Mouse (Mus musculus) cerebellum, postnatal 25 days (tissue): ENCODE data around the gene Gm43720.
"Not testable (repeated sequence)": the region's sequence is repeated elsewhere in the genome, so short reads cannot be mapped to it uniquely, and the experiment has no call there.

Experiments
- DNase-seq, 2 experiments: peaks; one replicate each; pipeline ENCODE4 v3.0.0; 2021; ENCODE audit warnings: mixed read lengths in 2 of 2

The Gm43720 gene

GRCm38 (mm10) chr5:138262001-138262400 lies 17.8 kb downstream of the Gm43720 start:
- no peak for DNase-seq

GRCm38 (mm10) chr5:138260834-138261233 lies 18.9 kb downstream of the Gm43720 start:
- no peak for DNase-seq

- DNase-seq, result no peak
These were observed 19.7 kb downstream of the Gm43720 start for GRCm38 (mm10) chr5:138260051-138260450.

GRCm38 (mm10) chr5:138258993-138259392 lies 20.8 kb downstream of the Gm43720 start:
- DNase-seq, result no peak

DNA sequence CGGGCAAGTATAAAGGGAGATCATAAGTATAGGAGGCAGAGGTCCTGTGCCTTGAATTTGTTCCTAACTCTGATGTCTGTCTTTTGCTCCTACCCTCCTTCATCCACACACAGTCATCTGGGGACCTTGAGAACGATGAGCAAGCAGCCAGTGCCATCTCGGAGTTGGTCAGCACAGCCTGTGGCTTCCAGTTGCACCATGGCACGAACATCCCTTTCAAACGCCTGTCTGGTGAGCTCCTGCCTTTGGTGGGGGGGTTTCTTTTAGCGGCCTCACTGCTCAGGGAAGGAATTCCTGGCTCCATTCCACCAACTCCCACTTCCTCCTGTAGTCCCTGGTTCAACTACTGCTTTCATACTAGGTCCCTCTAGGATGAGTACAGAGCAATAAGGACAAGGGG lies 21.2 kb downstream of the Gm43720 start:
- DNase-seq, result no peak

DNA sequence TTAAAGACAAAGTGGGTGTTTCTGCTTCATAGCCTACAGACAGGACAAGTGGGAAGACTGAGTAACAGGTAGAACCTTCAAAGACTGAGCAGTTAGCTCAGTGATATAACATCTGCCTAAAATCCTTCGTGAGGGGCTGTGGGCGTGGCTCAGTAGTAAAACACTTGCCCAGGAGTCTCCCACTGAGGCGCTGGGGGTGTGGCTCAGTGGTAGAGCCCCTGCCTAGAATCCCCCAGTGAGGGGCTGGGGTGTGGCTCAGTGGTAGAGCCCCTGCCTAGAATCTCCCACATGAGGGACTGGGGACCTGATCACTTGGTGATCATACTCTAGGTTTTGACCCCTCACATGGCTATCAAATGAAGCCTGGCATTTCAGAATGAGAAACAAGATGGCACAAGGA lies 21.7 kb downstream of the Gm43720 start:
- no peak for DNase-seq

- DNase-seq, result no peak
These were observed 22.2 kb downstream of the Gm43720 start for GRCm38 (mm10) chr5:138257585-138257978.

DNA sequence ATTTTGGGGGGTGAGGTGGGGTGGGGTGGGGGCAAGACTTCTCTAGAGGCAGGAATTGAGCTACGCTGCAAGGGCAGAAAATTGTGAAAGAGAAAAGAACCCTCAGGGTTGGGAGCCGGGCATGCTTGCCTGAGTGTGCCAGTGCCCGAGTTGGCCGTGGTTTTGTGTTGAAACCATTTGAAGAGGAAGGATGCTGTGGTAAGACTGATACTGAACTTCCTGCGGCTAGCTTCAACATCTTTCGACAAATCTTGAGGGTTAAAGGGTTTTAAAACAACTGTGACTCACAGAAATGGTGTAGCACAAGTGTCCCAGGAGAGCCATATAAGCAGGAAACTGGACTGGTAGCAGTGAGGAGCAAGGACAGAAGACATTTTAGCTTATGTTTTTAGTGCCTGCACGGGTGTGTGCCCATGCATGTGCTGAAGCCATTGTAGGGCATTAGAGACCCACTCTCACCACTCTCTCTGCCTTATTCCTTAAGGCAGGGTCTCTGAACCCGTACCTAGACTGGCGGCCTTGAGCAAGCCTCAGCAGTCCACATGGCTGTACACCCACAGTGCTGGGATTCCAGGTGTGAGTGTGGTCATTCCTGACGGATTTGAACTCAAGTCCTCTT lies 22.7 kb downstream of the Gm43720 start:
- no peak for DNase-seq

DNA sequence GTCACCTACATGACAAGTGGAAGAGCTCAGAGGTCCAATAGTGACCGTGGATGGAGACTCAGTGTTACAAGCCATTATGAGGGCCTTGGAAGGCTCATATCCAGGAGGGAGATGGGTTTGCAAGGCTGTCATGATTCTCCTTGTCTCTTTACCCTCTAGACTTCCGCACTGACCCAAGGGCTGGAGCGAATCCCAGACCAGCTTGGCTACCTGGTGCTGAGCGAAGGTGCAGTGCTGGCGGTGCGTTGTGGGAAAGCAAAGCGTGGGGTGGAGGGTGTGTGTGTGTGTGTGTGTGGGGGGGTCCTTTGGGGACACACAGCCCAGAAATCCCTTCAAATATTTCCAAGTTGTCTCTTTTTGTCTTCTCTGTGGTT lies 23.7 kb downstream of the Gm43720 start:
- peak in 1 of 2 experiments; percentile 68 for DNase-seq

GRCm38 (mm10) chr5:138255353-138256093 lies 24.2 kb downstream of the Gm43720 start, which contains the start of gene Lamtor4:
Lamtor4 (plus strand) TSS chr5:138255482.
- DNase-seq, result peak; percentile 92 to 94

DNA sequence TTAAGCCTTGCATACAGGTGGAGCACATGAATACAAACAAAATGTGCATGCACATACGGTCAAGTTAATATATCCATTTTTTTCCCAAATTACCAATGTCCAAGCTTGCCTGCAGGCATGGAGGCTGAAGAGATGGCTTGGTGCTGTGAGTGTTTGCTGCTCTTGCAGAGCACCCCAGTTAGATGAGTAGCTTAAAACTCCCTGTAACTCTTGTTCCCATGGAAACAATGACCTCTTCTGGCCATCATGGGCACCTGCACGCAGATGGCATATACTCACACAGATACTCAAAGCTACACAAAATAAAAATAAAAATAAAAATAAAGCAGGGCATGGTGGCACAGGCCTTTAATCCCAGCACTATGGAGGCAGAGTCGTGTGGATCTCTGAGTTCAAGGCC lies 26.7 kb downstream of the Gm43720 start:
- DNase-seq, result no peak

- DNase-seq, result no peak
These were observed 28.6 kb downstream of the Gm43720 start for GRCm38 (mm10) chr5:138251144-138251543.

- no peak for DNase-seq
These were observed 38.2 kb downstream of the Gm43720 start for GRCm38 (mm10) chr5:138241511-138241910.

DNA sequence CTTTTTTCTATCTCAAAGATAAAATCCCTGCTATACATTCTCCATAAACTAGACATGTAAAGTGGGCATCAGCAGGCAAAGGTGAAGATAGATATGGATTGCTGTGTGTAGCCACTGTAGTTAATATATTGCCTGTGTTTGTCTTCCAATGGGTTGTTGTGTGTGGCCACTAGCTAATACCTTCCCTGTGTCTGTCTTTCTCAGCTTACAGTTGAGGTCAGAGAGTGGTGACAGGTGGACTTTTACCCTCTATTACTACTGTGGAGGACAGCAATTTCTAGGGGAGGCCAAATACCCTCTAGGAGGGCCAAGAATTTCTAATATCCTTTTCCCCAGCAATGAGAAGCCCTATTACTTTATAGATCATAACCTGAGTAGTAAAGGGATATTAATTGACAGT lies 45.5 kb downstream of the Gm43720 start:
- DNase-seq, result no peak

DNA sequence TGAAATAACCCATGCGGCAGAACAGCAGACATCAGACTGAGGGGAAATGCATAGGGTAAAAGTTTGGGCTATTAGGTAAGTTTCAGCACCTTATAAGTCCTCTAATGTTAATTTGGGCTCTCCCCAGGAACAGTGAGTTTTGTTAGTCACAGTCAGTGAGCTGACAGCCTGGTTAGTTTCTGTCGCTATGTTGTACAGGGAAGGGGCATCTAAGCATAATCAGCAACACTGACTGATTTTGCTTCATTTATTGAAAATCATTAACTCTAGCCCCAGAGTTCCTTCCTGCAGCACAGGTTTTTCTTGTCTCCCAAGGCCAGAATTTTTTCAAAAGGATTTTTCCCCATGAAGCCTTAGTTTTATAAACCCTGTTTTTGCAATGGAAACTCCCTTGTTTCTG lies 46.0 kb downstream of the Gm43720 start:
- no peak for DNase-seq

DNA sequence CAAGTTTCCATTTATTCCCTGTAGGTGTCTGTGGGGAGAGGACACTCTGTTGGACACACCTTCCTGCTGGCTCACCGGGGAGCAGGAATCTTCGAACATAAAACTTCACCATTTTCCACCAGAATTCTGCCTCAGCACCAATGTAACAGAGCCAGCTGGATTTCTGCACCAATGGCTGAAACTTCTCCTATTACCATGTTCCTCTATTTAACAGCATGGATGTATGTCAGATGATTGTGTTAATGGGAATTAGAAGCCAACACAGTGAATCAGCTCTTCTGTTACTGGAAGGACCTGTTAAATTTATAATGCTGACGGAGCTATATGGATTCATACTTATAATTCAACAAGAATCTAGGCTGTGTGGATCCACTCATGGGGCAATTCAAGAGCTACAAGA lies 50.2 kb downstream of the Gm43720 start:
- DNase-seq, result no peak

DNA sequence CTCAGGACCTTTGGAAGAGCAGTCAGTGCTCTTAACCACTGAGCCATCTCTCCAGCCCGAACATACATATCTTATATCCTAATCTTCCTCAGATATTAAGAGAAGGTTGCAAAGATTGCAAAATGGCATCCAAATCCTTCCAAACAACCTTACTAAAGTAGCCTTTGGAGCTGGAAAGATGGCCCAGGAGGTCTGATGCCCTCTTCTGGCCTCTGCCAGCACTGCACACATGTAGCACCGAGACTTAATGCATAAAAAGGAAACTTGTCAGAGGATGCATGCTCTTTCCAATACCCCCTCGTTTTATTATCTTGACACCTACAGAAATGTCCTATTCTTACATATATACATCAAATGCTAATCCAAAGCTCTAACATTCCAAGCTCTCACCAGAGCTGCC lies 51.7 kb downstream of the Gm43720 start:
- DNase-seq, result peak; percentile 11 to 46

DNA sequence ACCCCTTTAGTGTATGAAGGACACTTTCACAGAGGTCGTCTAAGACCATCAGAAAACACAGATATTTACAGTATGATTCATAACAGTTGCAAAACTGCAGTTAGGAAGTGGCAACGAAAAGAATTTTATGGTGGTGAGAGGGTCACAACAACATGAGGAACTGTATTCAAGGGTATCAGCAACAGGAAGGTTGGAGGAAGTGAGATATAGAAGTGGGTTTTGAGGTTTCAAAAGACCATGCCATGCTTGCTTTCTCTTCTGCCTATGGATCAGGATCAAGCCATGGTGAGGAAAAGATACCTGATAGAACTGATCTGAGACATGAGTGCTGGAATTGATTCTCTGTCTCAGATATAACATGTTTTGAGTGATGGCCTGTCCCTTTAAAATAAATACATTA lies 52.4 kb downstream of the Gm43720 start:
- no peak for DNase-seq

DNA sequence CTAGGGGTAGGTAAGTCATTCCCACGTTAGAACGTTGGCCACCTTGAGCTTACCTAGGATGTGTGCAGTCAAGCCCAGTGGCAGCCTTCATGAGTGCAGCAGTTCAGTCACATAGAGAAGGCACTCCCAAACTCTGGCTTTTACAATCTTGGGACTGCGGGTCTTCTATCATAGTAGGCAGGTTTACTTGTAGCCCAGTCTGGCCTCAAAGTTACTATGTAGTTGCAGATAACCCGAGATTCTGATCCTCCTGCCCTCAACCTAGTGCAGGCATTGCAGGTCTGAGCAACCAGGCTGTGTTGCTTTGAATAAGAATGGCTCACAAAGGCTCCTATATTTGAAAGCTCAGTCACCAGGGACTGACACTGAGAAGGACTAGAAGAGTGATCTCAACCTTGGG lies 53.3 kb downstream of the Gm43720 start:
- no peak for DNase-seq

- no peak for DNase-seq
These were observed 54.1 kb downstream of the Gm43720 start, which contains the start of gene Nxpe5 for GRCm38 (mm10) chr5:138225700-138226099. Nxpe5 (plus strand) TSS chr5:138225898.

- no peak for DNase-seq
These were observed 56.5 kb downstream of the Gm43720 start for GRCm38 (mm10) chr5:138223287-138223686.

DNA sequence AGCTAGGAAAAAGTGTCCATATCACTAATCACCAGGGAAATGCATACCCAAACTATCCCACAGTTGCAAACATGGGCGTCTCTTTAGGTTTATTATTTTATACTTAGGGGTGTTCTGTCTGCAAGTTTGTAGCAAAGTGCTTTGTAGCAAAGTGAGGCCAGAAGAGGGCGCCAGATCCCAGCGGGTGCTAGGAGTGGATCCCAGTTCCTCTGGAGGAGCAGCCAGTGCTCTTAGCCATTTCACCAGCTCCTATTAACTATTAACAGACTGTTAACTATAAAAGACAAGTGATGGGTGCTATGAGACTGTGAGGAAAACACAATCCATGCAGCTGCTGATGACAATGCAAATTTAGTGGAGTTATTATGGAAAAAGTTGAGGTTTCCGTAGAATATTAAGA lies 57.6 kb downstream of the Gm43720 start:
- peak; percentile 81 to 90 for DNase-seq

DNA sequence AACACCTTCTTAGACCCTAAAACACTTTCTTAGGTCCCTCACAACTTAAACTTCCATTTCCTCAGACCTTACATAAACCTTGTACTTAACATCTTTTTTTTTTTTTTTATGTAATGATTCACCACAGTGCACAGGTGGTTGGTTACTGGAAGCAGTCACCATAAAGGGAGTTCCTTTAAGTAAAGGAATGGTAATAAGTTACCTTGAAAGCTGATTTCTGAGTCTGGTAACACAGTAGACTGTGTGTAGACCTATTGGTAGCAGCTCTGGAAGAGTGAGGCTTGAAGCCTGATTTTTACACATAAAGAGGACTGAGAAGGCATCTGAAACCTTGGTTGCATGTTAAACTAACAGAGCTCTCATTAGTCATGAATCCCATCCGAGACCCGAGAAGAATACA lies 59.9 kb downstream of the Gm43720 start:
- no peak for DNase-seq

DNA sequence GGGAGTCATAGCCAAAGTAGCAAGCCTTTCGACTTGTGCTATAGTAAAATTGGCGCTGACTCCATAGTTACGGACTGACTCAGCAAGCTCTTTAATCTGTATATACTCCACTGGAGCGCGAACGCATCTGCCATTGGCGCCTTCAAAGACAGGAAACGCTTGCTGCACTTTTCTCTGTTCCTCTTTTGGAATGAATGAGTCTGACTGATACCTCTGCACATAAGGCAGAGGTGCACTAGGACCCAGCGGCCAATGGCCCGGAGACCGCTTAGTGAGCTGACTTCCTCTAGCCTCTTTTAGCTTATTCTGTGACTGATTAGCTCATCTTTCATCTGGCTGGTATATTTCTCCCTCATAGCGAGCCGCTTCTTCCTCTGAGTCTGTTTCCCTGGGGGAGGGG lies 63.1 kb downstream of the Gm43720 start:
- DNase-seq, result not testable (repeated sequence)
